Mouse (Mus musculus) liver, adult 2 months (tissue): ENCODE data around the gene Dock1. TPM values are rescaled to one million over a fixed set of nuclear protein-coding genes. Genes with fewer than 3 reads are reported as not detected.

Experiments
- DNase-seq: peaks from one replicate; pipeline ENCODE4 v3.0.0-alpha.2; 2011; ENCODE audit warnings: low read depth, low spot score; ENCODE audit errors: extremely low read depth
- H3K27ac ChIP-seq: fragments of 200-500 bp; replicated peaks from 2 replicates; pipeline ENCODE4 v1.5.1; 2012; ENCODE audit warnings: low read depth, mild to moderate bottlenecking, control low read depth, inconsistent platforms, low read length; ENCODE audit not compliant: insufficient read depth
- H3K27me3 ChIP-seq: fragments of 200-500 bp; 2 replicates; pipeline ENCODE4 v1.6.1; 2012; ENCODE audit warnings: mild to moderate bottlenecking, moderate library complexity, low read length, inconsistent platforms; ENCODE audit not compliant: control insufficient read depth, insufficient read depth
- H3K36me3 ChIP-seq: fragments of 200-500 bp; 2 replicates; pipeline ENCODE4 v1.6.1; 2012; ENCODE audit warnings: low read length, inconsistent platforms; ENCODE audit not compliant: control insufficient read depth, insufficient read depth
- H3K4me1 ChIP-seq: fragments of 200-500 bp; 2 replicates; pipeline ENCODE4 v1.6.1; 2011; ENCODE audit warnings: low read length; ENCODE audit not compliant: control insufficient read depth, insufficient read depth
- H3K4me3 ChIP-seq: fragments of 200-500 bp; 2 replicates; pipeline ENCODE4 v1.5.1; 2011; ENCODE audit warnings: low read depth, mild to moderate bottlenecking, control low read depth, low read length, moderate library complexity; ENCODE audit not compliant: insufficient read depth
- H3K79me2 ChIP-seq: fragments of 200-500 bp; 2 replicates; pipeline ENCODE4 v1.6.1; 2012; ENCODE audit warnings: inconsistent platforms, mild to moderate bottlenecking, low read length, moderate library complexity; ENCODE audit not compliant: control insufficient read depth, insufficient read depth
- H3K9ac ChIP-seq: fragments of 200-500 bp; 2 replicates; pipeline ENCODE4 v1.6.1; 2012; ENCODE audit warnings: low read depth, mild to moderate bottlenecking, control low read depth, inconsistent platforms, low read length
- CTCF ChIP-seq: fragments of 200-500 bp; IDR thresholded peaks from 2 replicates; pipeline ENCODE4 v1.5.1; 2011; ENCODE audit warnings: low read depth, low read length, control low read depth
- POLR2A ChIP-seq: fragments of 200-500 bp; IDR thresholded peaks from 2 replicates; pipeline ENCODE4 v1.6.1; 2011; ENCODE audit warnings: low read length, control low read depth; ENCODE audit not compliant: insufficient read depth; ENCODE audit errors: extremely low read depth
- WGBS: fragments of 180-500 bp; shearing (Covaris S2); methylation state at CpG from one replicate; pipeline ENCODE4 v1.1.7; 2018; 5-methylcytosine and 5-hydroxymethylcytosine counted together
- polyA plus RNA-seq: library from polyadenylated mRNA; depleted of rRNA; stranded (reverse); fragments of >200 nt; gene quantifications from 2 replicates; pipeline ENCODE4 v1.2.3, GENCODE M21; 2012
- total RNA-seq: library from RNA; depleted of rRNA; stranded (reverse); fragments of >200 nt; gene quantifications from 2 replicates; pipeline ENCODE4 v1.2.3, GENCODE M21; 2014

Gene Dock1
- total and polyA plus RNA-seq, 2 experiments = 2.4 to 17.0 TPM

GRCm38 (mm10) chr7:135021544-135022100 lies 351.2 kb downstream of the Dock1 start:
- H3K4me3 ChIP-seq = no peak overlapping the region
- 43% methylated on average over 9 of the region's 9 CpGs for WGBS
- no peak overlapping the region for H3K27ac ChIP-seq
- no peaks in the 10 kb centered on the region for H3K79me2 ChIP-seq
- TF ChIP-seq POLR2A = no peak
- no peak for TF ChIP-seq CTCF
- H3K27me3 ChIP-seq = no peaks in the 10 kb centered on the region
- DNase-seq = peak; percentile 63
- peaks cover 3% of the 10 kb centered on the region; the same call in 1 of the 2 replicates for H3K4me1 ChIP-seq
- H3K36me3 ChIP-seq = no peaks in the 10 kb centered on the region
- H3K9ac ChIP-seq = no peak overlapping the region

GRCm38 (mm10) chr7:135024531-135024930 lies 354.1 kb downstream of the Dock1 start:
- TF ChIP-seq POLR2A (no peak), CTCF (no peak)
- Histone ChIP-seq H3K4me3 (no peak overlapping the region), H3K4me1 (peaks cover 3% of the 10 kb centered on the region; the same call in 1 of the 2 replicates), H3K9ac (no peak overlapping the region), H3K36me3 (no peaks in the 10 kb centered on the region), H3K27ac (no peak overlapping the region), H3K79me2 (no peaks in the 10 kb centered on the region), H3K27me3 (no peaks in the 10 kb centered on the region)
- 88% methylated on average over 5 of the region's 5 CpGs for WGBS
- DNase-seq = no peak

- H3K4me1 ChIP-seq = no peaks in the 10 kb centered on the region
- TF ChIP-seq CTCF = no peak
- TF ChIP-seq POLR2A = no peak
- no peaks in the 10 kb centered on the region for H3K27me3 ChIP-seq
- H3K9ac ChIP-seq = no peak overlapping the region
- H3K79me2 ChIP-seq = no peaks in the 10 kb centered on the region
- no peaks in the 10 kb centered on the region for H3K36me3 ChIP-seq
- peak; percentile 61 for DNase-seq
- no peak overlapping the region for H3K4me3 ChIP-seq
- 88% methylated on average over 2 of the region's 2 CpGs for WGBS
- H3K27ac ChIP-seq = no peak overlapping the region
Observed at GRCm38 (mm10) chr7:135028716-135029115, 358.3 kb downstream of the Dock1 start.

GRCm38 (mm10) chr7:135029136-135029535 lies 358.7 kb downstream of the Dock1 start:
- H3K27me3 ChIP-seq = no peaks in the 10 kb centered on the region
- no peak overlapping the region for H3K27ac ChIP-seq
- TF ChIP-seq CTCF = no peak
- no peak for TF ChIP-seq POLR2A
- WGBS = 18% methylated on average over 3 of the region's 3 CpGs
- H3K79me2 ChIP-seq = no peaks in the 10 kb centered on the region
- H3K4me1 ChIP-seq = no peaks in the 10 kb centered on the region
- H3K36me3 ChIP-seq = no peaks in the 10 kb centered on the region
- no peak overlapping the region for H3K9ac ChIP-seq
- no peak overlapping the region for H3K4me3 ChIP-seq
- DNase-seq = peak; percentile 76

GRCm38 (mm10) chr7:135031466-135031865 lies 361.0 kb downstream of the Dock1 start:
- no peaks in the 10 kb centered on the region for H3K27me3 ChIP-seq
- H3K9ac ChIP-seq = no peak overlapping the region
- TF ChIP-seq CTCF (no peak), POLR2A (no peak)
- H3K27ac ChIP-seq = no peak overlapping the region
- 87% methylated on average over 3 of the region's 3 CpGs for WGBS
- no peaks in the 10 kb centered on the region for H3K79me2 ChIP-seq
- H3K4me1 ChIP-seq = no peaks in the 10 kb centered on the region
- no peak for DNase-seq
- H3K36me3 ChIP-seq = no peaks in the 10 kb centered on the region
- no peak overlapping the region for H3K4me3 ChIP-seq

GRCm38 (mm10) chr7:135034811-135035210 lies 364.4 kb downstream of the Dock1 start:
- H3K36me3 ChIP-seq = no peaks in the 10 kb centered on the region
- H3K27ac ChIP-seq = no peak overlapping the region
- 89% methylated on average over 5 of the region's 5 CpGs for WGBS
- DNase-seq = no peak
- no peak overlapping the region for H3K4me3 ChIP-seq
- H3K9ac ChIP-seq = no peak overlapping the region
- no peaks in the 10 kb centered on the region for H3K79me2 ChIP-seq
- TF ChIP-seq POLR2A (no peak), CTCF (no peak)
- no peaks in the 10 kb centered on the region for H3K4me1 ChIP-seq
- H3K27me3 ChIP-seq = no peaks in the 10 kb centered on the region
